Mouse (Mus musculus) limb, embryonic 10.5 days (tissue): Measurements from ENCODE around the gene Calm1. TPM values are rescaled to one million over a fixed set of nuclear protein-coding genes. Genes with fewer than 3 reads are reported as not detected.
A peak's percentile ranks its signal among the peaks of the same experiment; 100 is the strongest.

ENCODE experiments used
- DNase-seq: peaks from one replicate; pipeline ENCODE4 v3.0.0-alpha.2; 2017; ENCODE audit warnings: low spot score
- H3K27ac ChIP-seq: fragments of 300-500 bp; sonication (generic); 2 replicates; pipeline ENCODE4 v1.5.1; 2016; ENCODE audit warnings: mild to moderate bottlenecking
- H3K27me3 ChIP-seq: fragments of 300-500 bp; sonication (generic); 2 replicates; pipeline ENCODE4 v1.6.1; 2016; ENCODE audit warnings: low read depth, mild to moderate bottlenecking; ENCODE audit not compliant: poor library complexity, severe bottlenecking
- H3K36me3 ChIP-seq: fragments of 300-500 bp; sonication (generic); 2 replicates; pipeline ENCODE4 v1.6.1; 2016; ENCODE audit warnings: mild to moderate bottlenecking, moderate library complexity
- H3K4me1 ChIP-seq: fragments of 300-500 bp; sonication (generic); 2 replicates; pipeline ENCODE4 v1.6.1; 2016
- H3K4me3 ChIP-seq: fragments of 300-500 bp; sonication (generic); 2 replicates; pipeline ENCODE4 v1.5.1; 2016; ENCODE audit warnings: mild to moderate bottlenecking, moderate library complexity
- H3K9me3 ChIP-seq: fragments of 300-500 bp; sonication (generic); replicated peaks from 2 replicates; pipeline ENCODE4 v1.6.1; 2016; ENCODE audit warnings: mild to moderate bottlenecking
- WGBS: fragments of 180-500 bp; shearing (Covaris S2); methylation state at CpG from one replicate; pipeline ENCODE4 v1.1.7; 2016; 5-methylcytosine and 5-hydroxymethylcytosine counted together
- polyA plus RNA-seq: library from polyadenylated mRNA; unstranded; fragments of >200 nt; fragmentation: Nextera tagmentation; extraction: Ambion mirVana; gene quantifications from 2 replicates; pipeline ENCODE4 v1.2.1, GENCODE M21; 2016

Gene Calm1
- 1,121 and 1,290 TPM in 2 replicates for polyA plus RNA-seq

- H3K4me1 ChIP-seq = peaks cover 36% of the 10 kb centered on the region
- H3K27me3 ChIP-seq = no peaks in the 10 kb centered on the region
- H3K4me3 ChIP-seq = peak within 1 kb of the TSS; percentile 97
- no peaks in the 10 kb centered on the region for H3K9me3 ChIP-seq
- peak within 1 kb of the TSS; percentile 93 for H3K27ac ChIP-seq
- DNase-seq = peak; percentile 97
- peaks cover 23% of the 10 kb centered on the region for H3K36me3 ChIP-seq
- under 1% methylated on average over 58 of the region's 58 CpGs for WGBS
These were observed at the start of gene Calm1 for GRCm38 (mm10) chr12:100198967-100199660. Calm1 (plus strand) TSS chr12:100199435.

- Histone ChIP-seq H3K36me3 (peaks cover 55% of the 10 kb centered on the region), H3K9me3 (no peaks in the 10 kb centered on the region), H3K27ac (no peak overlapping the region), H3K27me3 (no peaks in the 10 kb centered on the region), H3K4me1 (no peaks in the 10 kb centered on the region), H3K4me3 (no peak overlapping the region)
- 94% methylated on average over 7 of the region's 7 CpGs for WGBS
- no peak for DNase-seq
These were observed 46.8 kb upstream of the Calm1 start for GRCm38 (mm10) chr12:100152466-100152865.

GRCm38 (mm10) chr12:100159261-100159975 is 39.8 kb upstream of the Calm1 start, which contains the start of gene Nrde2:
Nrde2 (minus strand) TSS chr12:100159653.
- Histone ChIP-seq H3K36me3 (peaks cover 12% of the 10 kb centered on the region; the same call in 1 of the 2 replicates), H3K4me1 (peaks cover 7% of the 10 kb centered on the region; the same call in 1 of the 2 replicates), H3K27me3 (no peaks in the 10 kb centered on the region), H3K27ac (peak within 1 kb of the TSS; percentile 91), H3K9me3 (no peaks in the 10 kb centered on the region), H3K4me3 (peak within 1 kb of the TSS; percentile 58)
- peak; percentile 89 for DNase-seq
- WGBS = under 1% methylated on average over 26 of the region's 26 CpGs

- no peaks in the 10 kb centered on the region for H3K27me3 ChIP-seq
- no peak for DNase-seq
- 83% methylated on average over 7 of the region's 7 CpGs for WGBS
- H3K27ac ChIP-seq = no peak overlapping the region
- no peaks in the 10 kb centered on the region for H3K36me3 ChIP-seq
- no peak overlapping the region for H3K4me3 ChIP-seq
- H3K9me3 ChIP-seq = no peaks in the 10 kb centered on the region
- H3K4me1 ChIP-seq = peaks cover 12% of the 10 kb centered on the region
These were observed 34.2 kb upstream of the Calm1 start for GRCm38 (mm10) chr12:100164991-100165500.

GRCm38 (mm10) chr12:100166177-100166576 is 33.1 kb upstream of the Calm1 start:
- no peaks in the 10 kb centered on the region for H3K36me3 ChIP-seq
- no peak overlapping the region for H3K27ac ChIP-seq
- 29% methylated on average over 3 of the region's 3 CpGs for WGBS
- no peaks in the 10 kb centered on the region for H3K27me3 ChIP-seq
- peak; percentile 51 for DNase-seq
- H3K9me3 ChIP-seq = no peaks in the 10 kb centered on the region
- H3K4me3 ChIP-seq = no peak overlapping the region
- peaks cover 12% of the 10 kb centered on the region for H3K4me1 ChIP-seq

GRCm38 (mm10) chr12:100166939-100167338 is 32.3 kb upstream of the Calm1 start:
- peaks cover 12% of the 10 kb centered on the region for H3K4me1 ChIP-seq
- no peaks in the 10 kb centered on the region for H3K9me3 ChIP-seq
- H3K36me3 ChIP-seq = no peaks in the 10 kb centered on the region
- 90% methylated on average over 8 of the region's 8 CpGs for WGBS
- H3K27ac ChIP-seq = no peak overlapping the region
- no peaks in the 10 kb centered on the region for H3K27me3 ChIP-seq
- no peak overlapping the region for H3K4me3 ChIP-seq
- no peak for DNase-seq

GRCm38 (mm10) chr12:100167502-100167901 is 31.7 kb upstream of the Calm1 start:
- Histone ChIP-seq H3K4me1 (peaks cover 12% of the 10 kb centered on the region), H3K36me3 (no peaks in the 10 kb centered on the region), H3K4me3 (peak overlapping the region; percentile 45; the same call in 1 of the 2 replicates), H3K27me3 (no peaks in the 10 kb centered on the region), H3K9me3 (no peaks in the 10 kb centered on the region), H3K27ac (peak overlapping the region; percentile 83)
- 91% methylated on average over 1 of the region's 1 CpGs for WGBS
- DNase-seq = no peak

- DNase-seq = peak; percentile 59
- H3K4me3 ChIP-seq = peak overlapping the region; percentile 45
- H3K9me3 ChIP-seq = no peaks in the 10 kb centered on the region
- H3K27me3 ChIP-seq = no peaks in the 10 kb centered on the region
- H3K4me1 ChIP-seq = peaks cover 12% of the 10 kb centered on the region
- 19% methylated on average over 28 of the region's 28 CpGs for WGBS
- H3K27ac ChIP-seq = peak overlapping the region; percentile 83
- no peaks in the 10 kb centered on the region for H3K36me3 ChIP-seq
These were observed 31.0 kb upstream of the Calm1 start for GRCm38 (mm10) chr12:100167931-100168871.

- Histone ChIP-seq H3K4me3 (no peak overlapping the region), H3K4me1 (peaks cover 36% of the 10 kb centered on the region), H3K27ac (no peak overlapping the region), H3K27me3 (no peaks in the 10 kb centered on the region), H3K9me3 (no peaks in the 10 kb centered on the region), H3K36me3 (no peaks in the 10 kb centered on the region)
- no peak for DNase-seq
- WGBS = 85% methylated on average over 7 of the region's 7 CpGs
These were observed 26.8 kb upstream of the Calm1 start for GRCm38 (mm10) chr12:100172481-100172880.

- no peak overlapping the region for H3K4me3 ChIP-seq
- 37% methylated on average over 11 of the region's 11 CpGs for whole genome bisulfite sequencing
- H3K9me3 ChIP-seq = no peaks in the 10 kb centered on the region
- DNase-seq = peak; percentile 54
- H3K36me3 ChIP-seq = no peaks in the 10 kb centered on the region
- peak overlapping the region; percentile 74 for H3K27ac ChIP-seq
- H3K27me3 ChIP-seq = no peaks in the 10 kb centered on the region
- H3K4me1 ChIP-seq = peaks cover 50% of the 10 kb centered on the region
These were observed 22.7 kb upstream of the Calm1 start for GRCm38 (mm10) chr12:100176469-100177056.

GRCm38 (mm10) chr12:100178898-100179440 is 20.3 kb upstream of the Calm1 start:
- Histone ChIP-seq H3K4me3 (no peak overlapping the region), H3K27me3 (no peaks in the 10 kb centered on the region), H3K4me1 (peaks cover 53% of the 10 kb centered on the region), H3K9me3 (no peaks in the 10 kb centered on the region), H3K36me3 (no peaks in the 10 kb centered on the region), H3K27ac (no peak overlapping the region)
- DNase-seq = no peak
- WGBS = 40% methylated on average over 6 of the region's 6 CpGs

GRCm38 (mm10) chr12:100180802-100181201 is 18.4 kb upstream of the Calm1 start:
- Histone ChIP-seq H3K4me1 (peaks cover 50% of the 10 kb centered on the region), H3K4me3 (no peak overlapping the region), H3K9me3 (no peaks in the 10 kb centered on the region), H3K27ac (no peak overlapping the region), H3K27me3 (no peaks in the 10 kb centered on the region), H3K36me3 (no peaks in the 10 kb centered on the region)
- no peak for DNase-seq
- WGBS = 91% methylated on average over 13 of the region's 13 CpGs
